Mouse (Mus musculus) E14TG2a.4 (cell line): ENCODE measurements around the gene Mov10l1.

Source experiments
- CTCF ChIP-seq: conservative IDR thresholded peaks from 2 replicates; pipeline ENCODE4 v1.5.1; 2014; ENCODE audit warnings: low read length
- POU5F1 ChIP-seq: IDR thresholded peaks from 2 replicates; pipeline ENCODE4 v1.6.1; 2014; ENCODE audit warnings: low read length, borderline replicate concordance

- no peak for TF ChIP-seq CTCF
- TF ChIP-seq POU5F1: no peak
Observed at GRCm38 (mm10) chr15:89102646-89103045, 119.9 kb downstream of the Mov10l1 start.
